ENCODE assay signal across 11 mouse cellular contexts in the genomic region with DNA sequence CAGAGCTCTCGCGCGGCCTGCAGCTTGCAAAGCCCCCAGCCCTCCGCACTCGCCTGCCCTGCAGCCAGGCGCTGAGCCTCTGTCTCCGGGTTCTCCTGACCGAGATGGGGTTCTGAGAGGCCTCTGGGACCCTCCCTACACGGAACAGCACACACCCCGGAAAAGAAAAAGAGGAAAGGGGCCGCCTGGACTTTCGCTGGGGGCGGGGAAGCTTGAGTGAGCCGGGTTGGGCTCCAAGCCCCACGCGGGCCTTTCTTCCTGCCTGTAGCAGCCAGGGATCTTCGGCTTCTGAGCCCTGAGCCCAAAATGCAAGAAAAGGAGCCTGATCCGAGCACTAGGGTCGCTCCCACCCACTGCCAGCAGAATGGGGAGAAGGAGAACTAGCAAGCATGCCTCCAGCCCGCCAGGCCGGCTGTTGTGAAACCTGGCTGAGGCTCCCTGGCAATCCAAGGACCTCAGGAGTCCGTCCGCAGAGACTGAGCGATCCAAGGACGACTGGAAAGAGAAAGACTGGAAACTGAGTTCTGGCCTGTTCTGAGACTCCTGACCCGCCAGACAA. TPM values are rescaled to one million over a fixed set of nuclear protein-coding genes. Genes with fewer than 3 reads are reported as not detected.
DNase-seq lines count a peak whose midpoint lies in the region; ATAC-seq and TF ChIP-seq lines count a peak whose summit lies in the region.
"Had no signal": no experiment of that assay in that cellular context is flagged by ENCODE, and none has a peak within 500 bp of the region (broad histone marks: within the 10 kb centered on the region; RNA-seq: fewer than 3 reads in every experiment).

No protein-coding gene starts in this region.

- TF ChIP-seq CTCF in embryonic fibroblast, embryonic 13.5 days (IDR thresholded peaks at IDR 0.05; ENCODE audit: borderline replicate concordance, insufficient read depth, low read length): no peak
- TF ChIP-seq CTCF in layer of hippocampus, adult 2 months (conservative IDR thresholded peaks at IDR 0.05): no peak

- H3K9me3 ChIP-seq in hindbrain, embryonic 12.5 days (replicated peaks): no peaks in the 10 kb centered on the region
- no peaks in the 10 kb centered on the region for H3K9me3 ChIP-seq in hindbrain, embryonic 10.5 days
- no peaks in the 10 kb centered on the region for H3K9me3 ChIP-seq in neural tube, embryonic 12.5 days

- H3K4me2 ChIP-seq in hindbrain, embryonic 12.5 days (replicated peaks): peak overlapping the region; percentile 32
- peak overlapping the region; percentile 86 for H3K4me2 ChIP-seq in neural tube, embryonic 12.5 days (replicated peaks)

- 0 out of 2 replicates have a peak, but pooled peaks have one; percentile 14 for TF ChIP-seq POLR2A in embryonic fibroblast, embryonic 13.5 days (IDR thresholded peaks at IDR 0.05; ENCODE audit: low read depth, low read length)

- 0 out of 2 replicates have a peak, but pooled peaks cover 3% of the 10 kb centered on the region for H3K4me1 ChIP-seq in hindbrain, embryonic 12.5 days
- peaks cover 5% of the 10 kb centered on the region; the same call in 1 of the 2 replicates for H3K4me1 ChIP-seq in hindbrain, embryonic 10.5 days (replicated peaks)
- no peaks in the 10 kb centered on the region; the same call in 1 of the 2 replicates for H3K4me1 ChIP-seq in embryonic fibroblast, embryonic 13.5 days (ENCODE audit: control insufficient read depth, insufficient read depth, low read length)
- peaks cover 93% of the 10 kb centered on the region for H3K4me1 ChIP-seq in neural tube, embryonic 12.5 days

- peak overlapping the region; percentile 10; the same call in 1 of the 2 replicates for H3K4me3 ChIP-seq in hindbrain, embryonic 12.5 days
- H3K4me3 ChIP-seq in hindbrain, embryonic 10.5 days: no peak overlapping the region
- H3K4me3 ChIP-seq in embryonic fibroblast, embryonic 13.5 days (ENCODE audit: insufficient read depth, low read length): peak overlapping the region; percentile 12
- H3K4me3 ChIP-seq in neural tube, embryonic 12.5 days: peak overlapping the region; percentile 47
- no peak overlapping the region for H3K4me3 ChIP-seq in layer of hippocampus, adult 2 months

- WGBS in hindbrain, embryonic 12.5 days: 3% methylated on average over 26 of the region's 26 CpGs
- WGBS in hindbrain, embryonic 10.5 days: 1% methylated on average over 26 of the region's 26 CpGs
- 3% methylated on average over 26 of the region's 26 CpGs for WGBS in neural tube, embryonic 12.5 days

- no peak for ATAC-seq in hindbrain, embryonic 12.5 days (ENCODE audit: low FRiP score)
- no peak for ATAC-seq in neural tube, embryonic 12.5 days (ENCODE audit: low FRiP score, low read depth)

- no peaks in the 10 kb centered on the region for H3K36me3 ChIP-seq in hindbrain, embryonic 12.5 days
- H3K36me3 ChIP-seq in hindbrain, embryonic 10.5 days: no peaks in the 10 kb centered on the region
- peaks cover 2% of the 10 kb centered on the region; the same call in 1 of the 2 replicates for H3K36me3 ChIP-seq in neural tube, embryonic 12.5 days

- H3K27me3 ChIP-seq in hindbrain, embryonic 12.5 days: peaks cover 98% of the 10 kb centered on the region
- peaks cover 100% of the 10 kb centered on the region for H3K27me3 ChIP-seq in hindbrain, embryonic 10.5 days (ENCODE audit: insufficient read depth, poor library complexity, severe bottlenecking)
- no peaks in the 10 kb centered on the region for H3K27me3 ChIP-seq in neural tube, embryonic 12.5 days (replicated peaks)

- DNase-seq in hindbrain, embryonic 10.5 days (ENCODE audit: low spot score): no peak
- peak; percentile 40 for DNase-seq in R1 (ENCODE audit: low read depth, low spot score)
- no peak for DNase-seq in layer of hippocampus, adult 9-11 months
- DNase-seq in layer of hippocampus, postnatal 25 days (ENCODE audit: extremely low spot score in 1 of 2, low spot score in 1 of 2): no peak
- DNase-seq in layer of hippocampus, adult 2 months (ENCODE audit: low spot score in 2 of 2): no peak
- DNase-seq: heart, postnatal 4 days; left cerebral cortex, postnatal 4 days; right cerebral cortex, adult 18-20 months had no signal

- no peak overlapping the region for H3K27ac ChIP-seq in hindbrain, embryonic 12.5 days
- no peak overlapping the region for H3K27ac ChIP-seq in hindbrain, embryonic 10.5 days
- H3K27ac ChIP-seq in embryonic fibroblast, embryonic 13.5 days (ENCODE audit: insufficient read depth, low read length): peak overlapping the region; percentile 56
- H3K27ac ChIP-seq in neural tube, embryonic 12.5 days: peak overlapping the region; percentile 84
- H3K27ac ChIP-seq in layer of hippocampus, adult 2 months: no peak overlapping the region

- H3K9ac ChIP-seq in hindbrain, embryonic 12.5 days: peak overlapping the region; percentile 8; the same call in 1 of the 2 replicates
- peak overlapping the region; percentile 94 for H3K9ac ChIP-seq in neural tube, embryonic 12.5 days

RNA-seq across cellular contexts. Expression of gene Hoxc4, which starts 6.7 kb away (rescaled TPM):
- 34.5 and 59.6 TPM in 2 replicates for polyA plus RNA-seq in hindbrain, embryonic 12.5 days (2016; fragmentation: Nextera tagmentation; extraction: Ambion mirVana)
- polyA plus RNA-seq in hindbrain, embryonic 10.5 days (2016; fragmentation: Nextera tagmentation; extraction: Ambion mirVana): 1.5 and 29.6 TPM in 2 replicates
- 12.5 and 12.6 TPM in 2 replicates for polyA plus RNA-seq in embryonic fibroblast, embryonic 13.5 days (2011; ENCODE audit: insufficient read length, low read depth, missing spikeins)
- polyA plus RNA-seq in neural tube, embryonic 12.5 days (2016; fragmentation: Nextera tagmentation; extraction: Ambion mirVana): 69.5 and 77.4 TPM in 2 replicates
- not detected for total RNA-seq in layer of hippocampus, postnatal 25 days (2021)
- not detected for total RNA-seq in layer of hippocampus, adult 2 months (2021)
- total RNA-seq: left cerebral cortex, postnatal 4 days had no signal

RNA-seq across cellular contexts. Expression of gene Hoxc6, which starts 13.9 kb away (rescaled TPM):
- polyA plus RNA-seq in hindbrain, embryonic 12.5 days (2016; fragmentation: Nextera tagmentation; extraction: Ambion mirVana): 2.1 and 2.3 TPM in 2 replicates
- polyA plus RNA-seq in hindbrain, embryonic 10.5 days (2016; fragmentation: Nextera tagmentation; extraction: Ambion mirVana): not detected in 2 replicates
- polyA plus RNA-seq in embryonic fibroblast, embryonic 13.5 days (2011; ENCODE audit: insufficient read length, low read depth, missing spikeins): 42.6 and 61.8 TPM in 2 replicates
- polyA plus RNA-seq in neural tube, embryonic 12.5 days (2016; fragmentation: Nextera tagmentation; extraction: Ambion mirVana): 68.8 and 77.1 TPM in 2 replicates
- not detected for total RNA-seq in layer of hippocampus, postnatal 25 days (2021)
- not detected for total RNA-seq in layer of hippocampus, adult 2 months (2021)
- total RNA-seq: left cerebral cortex, postnatal 4 days had no signal

RNA-seq across cellular contexts. Expression of gene Hoxc8, which starts 21.6 kb away (rescaled TPM):
- polyA plus RNA-seq in hindbrain, embryonic 12.5 days (2016; fragmentation: Nextera tagmentation; extraction: Ambion mirVana): not detected in 2 replicates
- not detected in 2 replicates for polyA plus RNA-seq in hindbrain, embryonic 10.5 days (2016; fragmentation: Nextera tagmentation; extraction: Ambion mirVana)
- 28.5 and 45.5 TPM in 2 replicates for polyA plus RNA-seq in embryonic fibroblast, embryonic 13.5 days (2011; ENCODE audit: insufficient read length, low read depth, missing spikeins)
- polyA plus RNA-seq in neural tube, embryonic 12.5 days (2016; fragmentation: Nextera tagmentation; extraction: Ambion mirVana): 44.5 and 65.6 TPM in 2 replicates
- not detected for total RNA-seq in layer of hippocampus, postnatal 25 days (2021)
- not detected for total RNA-seq in layer of hippocampus, adult 2 months (2021)
- total RNA-seq: heart, postnatal 4 days; left cerebral cortex, postnatal 4 days had no signal

RNA-seq across cellular contexts. Expression of gene Hoxc9, which starts 35.8 kb away (rescaled TPM):
- polyA plus RNA-seq in hindbrain, embryonic 12.5 days (2016; fragmentation: Nextera tagmentation; extraction: Ambion mirVana): not detected in 2 replicates
- not detected in 2 replicates for polyA plus RNA-seq in hindbrain, embryonic 10.5 days (2016; fragmentation: Nextera tagmentation; extraction: Ambion mirVana)
- polyA plus RNA-seq in embryonic fibroblast, embryonic 13.5 days (2011; ENCODE audit: insufficient read length, low read depth, missing spikeins): 4.9 and 6.2 TPM in 2 replicates
- 45.2 and 47.4 TPM in 2 replicates for polyA plus RNA-seq in neural tube, embryonic 12.5 days (2016; fragmentation: Nextera tagmentation; extraction: Ambion mirVana)
- not detected for total RNA-seq in layer of hippocampus, postnatal 25 days (2021)
- total RNA-seq in layer of hippocampus, adult 2 months (2021): not detected
- total RNA-seq: heart, postnatal 4 days; left cerebral cortex, postnatal 4 days had no signal

RNA-seq across cellular contexts. Expression of gene Hoxc5, which starts 44.8 kb away (rescaled TPM):
- 20.2 and 37.0 TPM in 2 replicates for polyA plus RNA-seq in hindbrain, embryonic 12.5 days (2016; fragmentation: Nextera tagmentation; extraction: Ambion mirVana)
- 0.37 and 10.8 TPM in 2 replicates for polyA plus RNA-seq in hindbrain, embryonic 10.5 days (2016; fragmentation: Nextera tagmentation; extraction: Ambion mirVana)
- polyA plus RNA-seq in embryonic fibroblast, embryonic 13.5 days (2011; ENCODE audit: insufficient read length, low read depth, missing spikeins): 7.6 and 11.0 TPM in 2 replicates
- polyA plus RNA-seq in neural tube, embryonic 12.5 days (2016; fragmentation: Nextera tagmentation; extraction: Ambion mirVana): 32.1 and 35.5 TPM in 2 replicates
- not detected for total RNA-seq in layer of hippocampus, postnatal 25 days (2021)
- not detected for total RNA-seq in layer of hippocampus, adult 2 months (2021)
- total RNA-seq: heart, postnatal 4 days; left cerebral cortex, postnatal 4 days had no signal

Comparison
In these comparisons a context has a peak if more than half of its experiments do, and no peak if none do; other contexts are left out.
1. H3K4me3 ChIP-seq: peak in hindbrain, embryonic 12.5 days (single experiment), embryonic fibroblast, embryonic 13.5 days (single experiment) and neural tube, embryonic 12.5 days (single experiment); none in hindbrain, embryonic 10.5 days (single experiment) and layer of hippocampus, adult 2 months (single experiment).
2. H3K27ac ChIP-seq: peak in embryonic fibroblast, embryonic 13.5 days (single experiment) and neural tube, embryonic 12.5 days (single experiment); none in hindbrain, embryonic 12.5 days (single experiment), hindbrain, embryonic 10.5 days (single experiment) and layer of hippocampus, adult 2 months (single experiment).
3. RNA of gene Hoxc6, which starts 13.9 kb away (polyA plus RNA-seq): 68.8 to 77.1 TPM in neural tube, embryonic 12.5 days and 42.6 to 61.8 TPM in embryonic fibroblast, embryonic 13.5 days; 2.1 to 2.3 TPM in hindbrain, embryonic 12.5 days and not detected in hindbrain, embryonic 10.5 days; every median in the first group is over 10 times any median in the second.
4. RNA of gene Hoxc8, which starts 21.6 kb away (polyA plus RNA-seq): 44.5 to 65.6 TPM in neural tube, embryonic 12.5 days and 28.5 to 45.5 TPM in embryonic fibroblast, embryonic 13.5 days; not detected in hindbrain, embryonic 12.5 days and not detected in hindbrain, embryonic 10.5 days; every median in the first group is over 10 times any median in the second.